Mouse (Mus musculus) liver, embryonic 14.5 days (tissue): ENCODE data around the gene Rpl31.

Source experiments
- CTCF ChIP-seq: IDR thresholded peaks from 2 replicates; pipeline ENCODE4 v1.5.1; 2016; ENCODE audit warnings: antibody characterized with exemption, low read depth, control low read depth
- EP300 ChIP-seq: IDR thresholded peaks from 2 replicates; pipeline ENCODE4 v1.6.1; 2016; ENCODE audit warnings: antibody characterized with exemption, low read depth

DNA sequence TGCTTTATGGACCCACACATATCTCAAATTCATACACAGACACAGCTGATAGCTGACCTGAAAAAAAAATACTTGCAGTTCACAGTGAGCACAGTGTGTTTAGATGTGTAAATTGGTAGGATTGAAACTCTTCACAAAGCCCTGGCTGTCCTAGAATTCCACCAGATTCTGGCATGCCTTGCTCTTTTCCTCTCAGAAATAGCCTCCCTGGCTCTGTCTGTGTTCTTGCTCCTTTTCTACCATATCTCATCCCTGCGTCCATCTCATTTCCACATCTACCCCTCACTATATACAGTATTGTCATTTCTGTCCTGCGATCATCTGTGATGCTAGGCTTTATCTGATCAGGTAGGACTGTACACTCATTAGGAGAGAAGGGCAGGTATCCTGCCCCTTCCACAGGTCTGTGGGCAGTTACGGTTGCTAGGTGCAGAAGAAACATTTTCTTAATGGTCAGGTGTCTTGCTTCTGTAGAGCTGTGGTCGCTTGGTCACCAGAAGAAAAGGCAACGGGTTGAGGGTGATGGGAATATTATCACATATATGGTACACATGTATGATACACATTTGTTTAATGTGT lies 6.7 kb downstream of the Rpl31 start:
- TF ChIP-seq CTCF (no peak), EP300 (no peak)
